Mouse (Mus musculus) thymus, postnatal 4 days (tissue): ENCODE measurements around the gene Evl.
"Not testable (repeated sequence)": the region's sequence is repeated elsewhere in the genome, so short reads cannot be mapped to it uniquely, and the experiment has no call there.

Experiments used
- DNase-seq: peaks from one replicate; pipeline ENCODE4 v3.0.0; 2021

Gene Evl

GRCm38 (mm10) chr12:108554120-108554841 is at the start of gene Evl:
Evl (plus strand) TSS chr12:108554720.
- DNase-seq, result peak; percentile 96

GRCm38 (mm10) chr12:108505846-108506245 is 48.7 kb upstream of the Evl start:
- no peak for DNase-seq

- DNase-seq, result not testable (repeated sequence)
Measured at GRCm38 (mm10) chr12:108507046-108507445, 47.5 kb upstream of the Evl start.

- DNase-seq, result no peak
Measured at GRCm38 (mm10) chr12:108510571-108510970, 43.9 kb upstream of the Evl start.

GRCm38 (mm10) chr12:108511009-108511408 is 43.5 kb upstream of the Evl start:
- no peak for DNase-seq

- DNase-seq, result no peak
Measured at GRCm38 (mm10) chr12:108515464-108515863, 39.1 kb upstream of the Evl start.

GRCm38 (mm10) chr12:108519374-108519773 is 35.1 kb upstream of the Evl start:
- peak; percentile 20 for DNase-seq

- peak; percentile 74 for DNase-seq
Measured at GRCm38 (mm10) chr12:108529214-108529613, 25.3 kb upstream of the Evl start.

- DNase-seq, result no peak
Measured at GRCm38 (mm10) chr12:108534484-108534883, 20.0 kb upstream of the Evl start.

GRCm38 (mm10) chr12:108536461-108536860 is 18.1 kb upstream of the Evl start:
- DNase-seq, result peak; percentile 51

GRCm38 (mm10) chr12:108541088-108541487 is 13.4 kb upstream of the Evl start:
- DNase-seq, result peak; percentile 66

GRCm38 (mm10) chr12:108546508-108547153 is 7.9 kb upstream of the Evl start:
- DNase-seq, result no peak

GRCm38 (mm10) chr12:108547251-108547875 is 7.2 kb upstream of the Evl start:
- DNase-seq, result no peak

- no peak for DNase-seq
Measured at GRCm38 (mm10) chr12:108551731-108552130, 2.8 kb upstream of the Evl start.

- no peak for DNase-seq
Measured at GRCm38 (mm10) chr12:108553079-108553478, 1.4 kb upstream of the Evl start.

GRCm38 (mm10) chr12:108554861-108555556 is 489 bp downstream of the Evl start:
- peak; percentile 78 for DNase-seq

- DNase-seq, result no peak
Measured at GRCm38 (mm10) chr12:108558194-108558593, 3.7 kb downstream of the Evl start.

GRCm38 (mm10) chr12:108563238-108563637 is 8.7 kb downstream of the Evl start:
- DNase-seq, result peak; percentile 70

- no peak for DNase-seq
Measured at GRCm38 (mm10) chr12:108564910-108565506, 10.5 kb downstream of the Evl start.

GRCm38 (mm10) chr12:108579156-108579871 is 24.8 kb downstream of the Evl start:
- DNase-seq, result no peak

- DNase-seq, result no peak
Measured at GRCm38 (mm10) chr12:108583775-108584174, 29.3 kb downstream of the Evl start.

GRCm38 (mm10) chr12:108590131-108590530 is 35.6 kb downstream of the Evl start:
- no peak for DNase-seq
